Mouse (Mus musculus) forebrain, embryonic 16.5 days (tissue): ENCODE measurements around the gene Nudt22. TPM values are rescaled to one million over a fixed set of nuclear protein-coding genes. Genes with fewer than 3 reads are reported as not detected.
"Not testable (repeated sequence)": the region's sequence is repeated elsewhere in the genome, so short reads cannot be mapped to it uniquely, and the experiment has no call there.

Experiments
- ATAC-seq: fragments of 200-750 bp; cut with Nextera tagmentation; 2 replicates; pipeline ENCODE4 v1.8.0; 2017; ENCODE audit warnings: mild to moderate bottlenecking, moderate library complexity
- H3K27ac ChIP-seq: fragments of 300-500 bp; sonication (generic); 2 replicates; pipeline ENCODE4 v1.5.1; 2014; ENCODE audit warnings: low read length, control low read depth
- H3K27me3 ChIP-seq: fragments of 300-500 bp; sonication (generic); replicated peaks from 2 replicates; pipeline ENCODE4 v1.6.1; 2014; ENCODE audit warnings: low read length; ENCODE audit not compliant: control insufficient read depth, insufficient read depth
- H3K36me3 ChIP-seq: fragments of 300-500 bp; sonication (generic); 2 replicates; pipeline ENCODE4 v1.6.1; 2014; ENCODE audit not compliant: control insufficient read depth, insufficient read depth
- H3K4me1 ChIP-seq: fragments of 300-500 bp; sonication (generic); replicated peaks from 2 replicates; pipeline ENCODE4 v1.6.1; 2014; ENCODE audit warnings: low read length; ENCODE audit not compliant: control insufficient read depth, insufficient read depth
- H3K4me2 ChIP-seq: fragments of 300-500 bp; sonication (generic); 2 replicates; pipeline ENCODE4 v1.6.1; 2014; ENCODE audit warnings: mild to moderate bottlenecking, low read length, control low read depth
- H3K4me3 ChIP-seq: fragments of 300-500 bp; sonication (generic); replicated peaks from 2 replicates; pipeline ENCODE4 v1.5.1; 2014; ENCODE audit warnings: mild to moderate bottlenecking, low read length, control low read depth
- H3K9ac ChIP-seq: fragments of 300-500 bp; sonication (generic); replicated peaks from 2 replicates; pipeline ENCODE4 v1.6.1; 2014; ENCODE audit warnings: low read depth, low read length, control low read depth
- H3K9me3 ChIP-seq: fragments of 300-500 bp; sonication (generic); 2 replicates; pipeline ENCODE4 v1.6.1; 2016; ENCODE audit warnings: low read length; ENCODE audit not compliant: control insufficient read depth
- WGBS: fragments of 180-500 bp; shearing (Covaris S2); extraction: QIAGEN DNeasy Blood & Tissue Kit; methylation state at CpG from one replicate; pipeline ENCODE4 v1.1.7; 2014; 5-methylcytosine and 5-hydroxymethylcytosine counted together
- polyA plus RNA-seq: library from polyadenylated mRNA; unstranded; fragments of >200 nt; fragmentation: Nextera tagmentation; extraction: Ambion mirVana; gene quantifications from 2 replicates; pipeline ENCODE4 v1.2.1, GENCODE M21; 2015

Gene Nudt22
- polyA plus RNA-seq, 1 experiment from 2014 or later = 16.0 TPM

- Histone ChIP-seq H3K27ac (no peak overlapping the region), H3K9me3 (no peaks in the 10 kb centered on the region), H3K9ac (no peak overlapping the region), H3K36me3 (peaks cover 7% of the 10 kb centered on the region; the same call in 1 of the 2 replicates), H3K4me1 (peaks cover 23% of the 10 kb centered on the region), H3K4me2 (no peak overlapping the region), H3K27me3 (no peaks in the 10 kb centered on the region), H3K4me3 (no peak overlapping the region)
- ATAC-seq = no peak
- WGBS = 97% methylated on average over 19 of the region's 19 CpGs
Observed at GRCm38 (mm10) chr19:6999360-7000063, 3.6 kb upstream of the Nudt22 start.

GRCm38 (mm10) chr19:6997721-6998290 is 1.9 kb upstream of the Nudt22 start:
- no peak overlapping the region for H3K27ac ChIP-seq
- no peak overlapping the region for H3K9ac ChIP-seq
- H3K4me3 ChIP-seq = no peak overlapping the region
- no peak for ATAC-seq
- H3K4me2 ChIP-seq = no peak overlapping the region
- peaks cover 7% of the 10 kb centered on the region; the same call in 1 of the 2 replicates for H3K36me3 ChIP-seq
- WGBS = 84% methylated on average over 9 of the region's 9 CpGs
- H3K9me3 ChIP-seq = no peaks in the 10 kb centered on the region
- no peaks in the 10 kb centered on the region for H3K27me3 ChIP-seq
- peaks cover 29% of the 10 kb centered on the region for H3K4me1 ChIP-seq

- 50% methylated on average over 20 of the region's 21 CpGs for WGBS
- Histone ChIP-seq H3K4me1 (peaks cover 37% of the 10 kb centered on the region), H3K36me3 (peaks cover 6% of the 10 kb centered on the region; the same call in 1 of the 2 replicates), H3K4me2 (peak overlapping the region; percentile 96), H3K4me3 (peak overlapping the region; percentile 85), H3K27me3 (no peaks in the 10 kb centered on the region), H3K27ac (no peak overlapping the region), H3K9ac (peak overlapping the region; percentile 81), H3K9me3 (no peaks in the 10 kb centered on the region)
- ATAC-seq = no peak
Observed at GRCm38 (mm10) chr19:6995255-6995991, 494 bp downstream of the Nudt22 start.

GRCm38 (mm10) chr19:6994489-6994888 is 1.4 kb downstream of the Nudt22 start:
- Histone ChIP-seq H3K4me1 (peaks cover 37% of the 10 kb centered on the region), H3K4me2 (no peak overlapping the region), H3K27ac (no peak overlapping the region), H3K4me3 (no peak overlapping the region), H3K9me3 (no peaks in the 10 kb centered on the region), H3K27me3 (no peaks in the 10 kb centered on the region), H3K36me3 (no peaks in the 10 kb centered on the region), H3K9ac (no peak overlapping the region)
- no peak for ATAC-seq
- WGBS = 80% methylated on average over 8 of the region's 8 CpGs

DNA sequence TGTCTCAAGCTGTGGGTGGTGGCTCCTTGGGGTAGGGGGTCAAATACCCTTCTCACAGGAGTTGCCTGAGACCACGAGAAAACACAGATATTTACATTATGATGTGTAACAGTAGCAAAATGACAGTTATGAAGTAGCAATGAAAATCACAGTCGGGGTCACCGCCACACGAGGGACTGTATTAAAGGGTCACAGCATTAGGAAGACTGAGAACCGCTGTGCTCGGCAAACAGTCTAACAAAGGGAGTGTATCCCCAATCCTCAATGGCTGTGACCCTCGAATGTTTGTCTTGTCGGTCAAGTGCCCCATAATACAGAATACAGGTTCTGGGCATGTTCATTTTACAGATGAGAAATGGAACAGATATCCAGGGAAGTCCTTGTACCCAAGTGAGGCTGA is 1.9 kb downstream of the Nudt22 start:
- Histone ChIP-seq H3K4me3 (no peak overlapping the region), H3K9ac (no peak overlapping the region), H3K9me3 (no peaks in the 10 kb centered on the region), H3K36me3 (no peaks in the 10 kb centered on the region), H3K27ac (no peak overlapping the region), H3K4me1 (peaks cover 37% of the 10 kb centered on the region), H3K4me2 (no peak overlapping the region), H3K27me3 (no peaks in the 10 kb centered on the region)
- ATAC-seq = no peak
- WGBS = 88% methylated on average over 8 of the region's 8 CpGs

DNA sequence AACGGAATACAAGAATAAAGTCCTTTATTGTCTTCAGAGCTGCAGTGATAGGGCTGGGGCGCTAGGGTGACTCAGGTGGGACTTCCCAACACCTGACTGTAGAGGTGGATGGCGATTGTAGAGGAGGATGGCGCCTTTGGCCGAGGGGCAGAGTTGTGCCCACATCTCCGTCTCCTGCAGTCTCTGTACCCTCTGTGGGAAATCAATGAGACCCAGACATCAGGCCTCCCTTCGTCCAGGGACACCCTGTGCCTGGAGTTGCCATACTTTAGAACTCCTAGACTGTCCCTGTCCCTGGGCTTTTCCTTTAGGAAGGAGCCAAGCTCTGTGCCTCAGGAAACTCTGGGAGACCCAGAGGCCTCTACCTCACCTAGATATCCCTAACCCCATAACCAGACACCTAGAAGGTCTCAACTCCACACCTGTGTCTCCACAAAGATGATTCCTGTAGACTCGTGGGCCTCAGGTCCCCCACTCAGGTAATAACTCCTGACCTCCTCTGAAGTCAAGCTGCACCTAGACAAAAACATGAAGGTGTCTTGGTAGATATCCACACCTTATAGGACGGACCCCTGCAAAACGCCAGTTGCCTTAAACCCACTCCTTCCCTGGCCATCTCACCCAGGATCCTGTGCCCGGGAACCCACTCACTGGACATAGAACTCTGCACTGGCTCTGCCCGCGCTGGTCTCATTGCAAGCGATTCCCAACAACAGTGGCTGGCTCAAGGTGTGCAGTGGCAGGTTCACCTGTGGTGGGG is 2.7 kb downstream of the Nudt22 start:
- peak; percentile 0; the same call in 1 of the 2 replicates for ATAC-seq
- no peaks in the 10 kb centered on the region for H3K27me3 ChIP-seq

GRCm38 (mm10) chr19:6992011-6992858 is 3.7 kb downstream of the Nudt22 start, which contains the start of gene Dnajc4:
TSS of gene Dnajc4 (minus strand) at chr19:6992572.
- Histone ChIP-seq H3K4me3 (peak within 1 kb of the TSS; percentile 65), H3K27me3 (no peaks in the 10 kb centered on the region), H3K27ac (peak within 1 kb of the TSS; percentile 54; the same call in 1 of the 2 replicates), H3K9me3 (no peaks in the 10 kb centered on the region), H3K9ac (peak within 1 kb of the TSS; percentile 67), H3K4me1 (peaks cover 44% of the 10 kb centered on the region), H3K4me2 (peak within 1 kb of the TSS; percentile 85), H3K36me3 (no peaks in the 10 kb centered on the region)
- ATAC-seq = peak; percentile 96
- WGBS = 2% methylated on average over 37 of the region's 37 CpGs

More for the DNA sequence above, 2.7 kb downstream of the Nudt22 start:
- H3K27ac ChIP-seq = peak overlapping the region; percentile 54; the same call in 1 of the 2 replicates
- H3K36me3 ChIP-seq = no peaks in the 10 kb centered on the region
- peak overlapping the region; percentile 61 for H3K9ac ChIP-seq
- peak overlapping the region; percentile 85 for H3K4me2 ChIP-seq
- H3K9me3 ChIP-seq = no peaks in the 10 kb centered on the region
- WGBS = 60% methylated on average over 14 of the region's 14 CpGs
- peak overlapping the region; percentile 65 for H3K4me3 ChIP-seq
- peaks cover 38% of the 10 kb centered on the region for H3K4me1 ChIP-seq

DNA sequence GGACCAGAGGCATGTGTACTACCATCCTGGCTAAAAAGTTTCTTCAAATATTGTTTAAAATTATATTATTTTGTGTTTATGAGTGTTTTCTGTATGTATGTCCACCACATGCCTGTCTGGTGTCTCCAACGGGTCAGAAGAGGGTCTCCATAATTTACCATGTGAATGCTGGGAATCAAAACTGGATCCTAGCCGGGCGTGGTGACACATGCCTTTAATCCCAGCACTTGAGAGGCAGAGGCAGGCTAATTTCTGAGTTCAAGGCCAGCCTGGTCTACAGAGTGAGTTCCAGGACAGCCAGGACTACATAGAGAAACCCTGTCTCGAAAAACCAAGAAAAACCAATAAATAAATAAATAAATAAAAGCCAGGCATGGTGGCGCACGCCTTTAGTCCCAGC is 4.8 kb downstream of the Nudt22 start:
- not testable (repeated sequence) for H3K4me3 ChIP-seq, H3K9ac ChIP-seq, H3K9me3 ChIP-seq, H3K4me2 ChIP-seq, H3K27ac ChIP-seq, H3K27me3 ChIP-seq, H3K36me3 ChIP-seq, ATAC-seq
- 91% methylated on average over 6 of the region's 6 CpGs for WGBS
- H3K4me1 ChIP-seq = peaks cover 41% of the 10 kb centered on the region
